Mouse (Mus musculus) liver, postnatal 0 days (tissue): ENCODE results near the gene Rnf26. TPM values are rescaled to one million over a fixed set of nuclear protein-coding genes. Genes with fewer than 3 reads are reported as not detected.

ENCODE experiments used
- ATAC-seq: fragments of 200-750 bp; cut with Nextera tagmentation; 2 replicates; pipeline ENCODE4 v1.8.0; 2017; ENCODE audit warnings: mild to moderate bottlenecking, moderate library complexity
- DNase-seq: peaks from one replicate; pipeline ENCODE4 v3.0.0-alpha.2; 2016
- H3K27ac ChIP-seq: fragments of 300-500 bp; sonication (generic); 2 replicates; pipeline ENCODE4 v1.5.1; 2014; ENCODE audit warnings: antibody characterized with exemption, moderate library complexity, mild to moderate bottlenecking, low read depth
- H3K27me3 ChIP-seq: fragments of 300-500 bp; sonication (generic); 2 replicates; pipeline ENCODE4 v1.6.1; 2014; ENCODE audit warnings: low read length, control low read depth, mixed read lengths; ENCODE audit not compliant: insufficient read depth
- H3K36me3 ChIP-seq: fragments of 300-500 bp; sonication (generic); replicated peaks from 2 replicates; pipeline ENCODE4 v1.6.1; 2014; ENCODE audit warnings: mild to moderate bottlenecking, control low read depth, low read length, moderate library complexity, mixed read lengths; ENCODE audit not compliant: insufficient read depth
- H3K4me1 ChIP-seq: fragments of 300-500 bp; sonication (generic); 2 replicates; pipeline ENCODE4 v1.6.1; 2014; ENCODE audit warnings: antibody characterized with exemption, mild to moderate bottlenecking, control low read depth; ENCODE audit not compliant: insufficient read depth
- H3K4me2 ChIP-seq: fragments of 300-500 bp; sonication (generic); 2 replicates; pipeline ENCODE4 v1.6.1; 2014; ENCODE audit warnings: low read depth, mild to moderate bottlenecking, low read length, moderate library complexity, mixed read lengths
- H3K4me3 ChIP-seq: fragments of 300-500 bp; sonication (generic); 2 replicates; pipeline ENCODE4 v1.5.1; 2014; ENCODE audit warnings: low read depth, low read length
- H3K9ac ChIP-seq: fragments of 300-500 bp; sonication (generic); replicated peaks from 2 replicates; pipeline ENCODE4 v1.6.1; 2014; ENCODE audit warnings: mild to moderate bottlenecking, moderate library complexity
- H3K9me3 ChIP-seq: fragments of 300-500 bp; sonication (generic); 2 replicates; pipeline ENCODE4 v1.6.1; 2016; ENCODE audit warnings: mild to moderate bottlenecking, control low read depth, low read length, mixed read lengths
- CTCF ChIP-seq: sonication (generic); IDR thresholded peaks from 2 replicates; pipeline ENCODE4 v1.5.1; 2016; ENCODE audit warnings: antibody characterized with exemption, low read depth
- EP300 ChIP-seq: IDR thresholded peaks from 2 replicates; pipeline ENCODE4 v1.6.1; 2016; ENCODE audit warnings: antibody characterized with exemption, low read depth, mild to moderate bottlenecking
- WGBS: fragments of 180-500 bp; shearing (Covaris S2); extraction: QIAGEN DNeasy Blood & Tissue Kit; methylation state at CpG from one replicate; pipeline ENCODE4 v1.1.7; 2014; ENCODE audit not compliant: insufficient replicate concordance; 5-methylcytosine and 5-hydroxymethylcytosine counted together
- polyA plus RNA-seq: library from polyadenylated mRNA; unstranded; fragments of >200 nt; fragmentation: Nextera tagmentation; extraction: Ambion mirVana; gene quantifications from 2 replicates; pipeline ENCODE4 v1.2.1, GENCODE M21; 2015

Gene Rnf26
- polyA plus RNA-seq, 1 experiment from 2014 or later: 18.8 TPM

- ATAC-seq (no peak), DNase-seq (no peak)
- Histone ChIP-seq H3K27ac (peak overlapping the region; percentile 68), H3K9ac (no peak overlapping the region), H3K27me3 (peaks cover 19% of the 10 kb centered on the region), H3K4me2 (no peak overlapping the region), H3K4me1 (peaks cover 20% of the 10 kb centered on the region), H3K36me3 (no peaks in the 10 kb centered on the region), H3K9me3 (no peaks in the 10 kb centered on the region), H3K4me3 (no peak overlapping the region)
- WGBS: 59% methylated on average over 3 of the region's 3 CpGs
- no peak for TF ChIP-seq EP300
- no peak for TF ChIP-seq CTCF
Measured at GRCm38 (mm10) chr9:44127351-44127801, 14.1 kb upstream of the Rnf26 start.

- H3K9ac ChIP-seq: no peak overlapping the region
- WGBS: 59% methylated on average over 3 of the region's 3 CpGs
- 0 out of 2 replicates have a peak overlapping the region, but pooled peaks have one; percentile 53 for H3K4me2 ChIP-seq
- peaks cover 20% of the 10 kb centered on the region for H3K4me1 ChIP-seq
- H3K36me3 ChIP-seq: no peaks in the 10 kb centered on the region
- no peak for ATAC-seq
- no peak for DNase-seq
- TF ChIP-seq EP300: no peak
- no peak for TF ChIP-seq CTCF
- peak overlapping the region; percentile 68 for H3K27ac ChIP-seq
- H3K9me3 ChIP-seq: no peaks in the 10 kb centered on the region
- H3K4me3 ChIP-seq: peak overlapping the region; percentile 9; the same call in 1 of the 2 replicates
- H3K27me3 ChIP-seq: peaks cover 16% of the 10 kb centered on the region
Measured at GRCm38 (mm10) chr9:44126746-44127145, 13.4 kb upstream of the Rnf26 start.

GRCm38 (mm10) chr9:44125546-44126428 is 12.5 kb upstream of the Rnf26 start:
- peak overlapping the region; percentile 9; the same call in 1 of the 2 replicates for H3K4me3 ChIP-seq
- H3K36me3 ChIP-seq: no peaks in the 10 kb centered on the region
- peak overlapping the region; percentile 53 for H3K4me2 ChIP-seq
- peaks cover 20% of the 10 kb centered on the region for H3K4me1 ChIP-seq
- TF ChIP-seq EP300 (no peak), CTCF (peak; percentile 93)
- ATAC-seq (peak; percentile 43), DNase-seq (peak; percentile 87)
- WGBS: 34% methylated on average over 18 of the region's 18 CpGs
- H3K27me3 ChIP-seq: peaks cover 8% of the 10 kb centered on the region; the same call in 1 of the 2 replicates
- peak overlapping the region; percentile 68; the same call in 1 of the 2 replicates for H3K27ac ChIP-seq
- H3K9ac ChIP-seq: no peak overlapping the region
- H3K9me3 ChIP-seq: no peaks in the 10 kb centered on the region

GRCm38 (mm10) chr9:44125026-44125425 is 11.7 kb upstream of the Rnf26 start:
- no peak for TF ChIP-seq CTCF
- TF ChIP-seq EP300: no peak
- Histone ChIP-seq H3K27me3 (0 out of 2 replicates have a peak, but pooled peaks cover 3% of the 10 kb centered on the region), H3K4me2 (no peak overlapping the region), H3K9ac (no peak overlapping the region), H3K36me3 (no peaks in the 10 kb centered on the region), H3K4me1 (peaks cover 13% of the 10 kb centered on the region), H3K27ac (no peak overlapping the region), H3K4me3 (no peak overlapping the region), H3K9me3 (no peaks in the 10 kb centered on the region)
- no peak for DNase-seq
- no peak for ATAC-seq
- 61% methylated on average over 5 of the region's 5 CpGs for WGBS

- ATAC-seq (no peak), DNase-seq (no peak)
- no peak overlapping the region for H3K4me2 ChIP-seq
Measured at GRCm38 (mm10) chr9:44124317-44124716, 11.0 kb upstream of the Rnf26 start.

GRCm38 (mm10) chr9:44119948-44120465 is 6.7 kb upstream of the Rnf26 start:
- Histone ChIP-seq H3K9me3 (no peaks in the 10 kb centered on the region), H3K27me3 (no peaks in the 10 kb centered on the region), H3K4me1 (no peaks in the 10 kb centered on the region), H3K27ac (no peak overlapping the region), H3K4me3 (no peak overlapping the region), H3K9ac (no peak overlapping the region), H3K36me3 (no peaks in the 10 kb centered on the region), H3K4me2 (no peak overlapping the region)
- DNase-seq: no peak
- TF ChIP-seq CTCF (no peak), EP300 (no peak)
- ATAC-seq: no peak
- 78% methylated on average over 8 of the region's 8 CpGs for WGBS

More at GRCm38 (mm10) chr9:44124317-44124716, 11.0 kb upstream of the Rnf26 start:
- Histone ChIP-seq H3K4me3 (no peak overlapping the region), H3K27ac (no peak overlapping the region), H3K27me3 (0 out of 2 replicates have a peak, but pooled peaks cover 3% of the 10 kb centered on the region), H3K4me1 (peaks cover 9% of the 10 kb centered on the region; the same call in 1 of the 2 replicates), H3K9ac (no peak overlapping the region), H3K36me3 (no peaks in the 10 kb centered on the region), H3K9me3 (no peaks in the 10 kb centered on the region)
- peak; percentile 71 for TF ChIP-seq CTCF
- no peak for TF ChIP-seq EP300
- WGBS: 58% methylated on average over 6 of the region's 6 CpGs
